Mouse (Mus musculus) liver, embryonic 14.5 days (tissue): ENCODE measurements around the gene Aldh1a1.

ENCODE experiments used
- CTCF ChIP-seq: IDR thresholded peaks from 2 replicates; pipeline ENCODE4 v1.5.1; 2016; ENCODE audit warnings: antibody characterized with exemption, low read depth, control low read depth
- EP300 ChIP-seq: IDR thresholded peaks from 2 replicates; pipeline ENCODE4 v1.6.1; 2016; ENCODE audit warnings: antibody characterized with exemption, low read depth

DNA sequence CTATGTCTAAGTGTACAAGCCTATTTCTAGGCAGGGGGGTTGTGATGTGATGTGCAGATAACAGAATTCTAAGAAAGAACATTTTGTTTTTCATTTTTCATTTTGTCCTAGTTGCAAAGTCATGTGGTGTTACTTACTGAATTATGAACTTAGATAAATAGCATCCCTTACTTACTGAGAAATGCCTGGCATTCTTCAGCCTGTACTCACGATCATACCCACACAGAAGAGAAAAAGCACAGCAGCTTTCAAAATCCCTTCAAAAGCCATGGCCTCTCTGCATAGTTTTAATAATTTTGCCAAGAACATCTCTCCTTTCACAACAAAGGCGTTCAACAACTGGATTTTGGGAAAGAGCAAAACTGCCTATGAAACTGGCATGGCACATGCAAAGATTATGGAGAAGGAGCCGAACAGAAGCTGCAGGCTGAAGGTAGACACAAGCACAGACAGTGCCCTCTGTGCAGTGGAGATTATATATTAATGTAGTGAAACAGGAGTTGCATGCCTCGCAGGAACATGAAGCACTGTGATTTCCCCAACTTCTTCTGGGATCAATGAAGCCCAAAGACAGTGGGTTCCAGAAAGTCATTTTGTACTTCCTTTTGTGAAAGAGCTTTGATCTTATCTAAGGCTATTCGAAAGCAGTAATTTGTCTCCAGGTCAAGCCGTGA is 21.3 kb downstream of the Aldh1a1 start:
- no peak for TF ChIP-seq CTCF
- no peak for TF ChIP-seq EP300
